Comparison of ENCODE assay signal across 11 mouse cellular contexts in the genomic region with DNA sequence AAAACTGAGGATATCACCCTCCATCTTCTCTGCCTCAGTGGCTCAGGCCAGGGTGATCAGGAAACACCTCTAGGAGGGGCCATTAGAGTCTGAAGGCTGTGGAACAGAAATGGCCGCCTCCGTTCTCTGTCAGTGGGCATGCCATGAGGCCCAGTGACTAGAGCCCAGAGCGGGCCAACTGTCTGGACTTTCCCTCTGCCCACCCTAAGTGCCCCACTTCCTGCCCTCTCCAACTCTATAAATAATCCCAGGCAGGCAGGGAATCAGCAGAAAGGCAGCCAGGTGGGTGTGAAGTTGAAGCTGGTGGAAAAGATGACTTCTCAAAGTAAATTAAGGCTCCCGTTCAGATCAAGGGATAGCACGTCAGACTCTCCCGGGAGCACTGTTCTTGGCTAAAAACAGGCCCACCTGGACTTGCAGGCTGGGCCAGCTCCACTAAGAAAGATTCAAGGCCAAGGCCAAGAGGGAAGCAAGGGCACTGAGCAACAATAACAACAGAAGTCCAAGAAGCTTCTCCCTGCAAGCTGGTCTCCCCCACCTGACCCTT. TPM values are rescaled to one million over a fixed set of nuclear protein-coding genes. Genes with fewer than 3 reads are reported as not detected.
A peak's percentile ranks its signal among the peaks of the same experiment; 100 is the strongest.
DNase-seq lines count a peak whose midpoint lies in the region; ATAC-seq and TF ChIP-seq lines count a peak whose summit lies in the region.
"Had no signal": no experiment of that assay in that cellular context is flagged by ENCODE, and none has a peak within 500 bp of the region (broad histone marks: within the 10 kb centered on the region; RNA-seq: fewer than 3 reads in every experiment).

No protein-coding gene starts in this region.

- H3K4me3 ChIP-seq in midbrain, embryonic 11.5 days (ENCODE audit: low read depth, low read length) = no peak overlapping the region
- no peak overlapping the region for H3K4me3 ChIP-seq in midbrain, embryonic 10.5 days
- peak overlapping the region; percentile 89; the same call in 1 of the 2 replicates for H3K4me3 ChIP-seq in intestine, postnatal 0 days (ENCODE audit: low read depth, low read length)
- no peak overlapping the region for H3K4me3 ChIP-seq in stomach, postnatal 0 days (ENCODE audit: low read depth, low read length)

- TF ChIP-seq CTCF in intestine, postnatal 0 days (IDR thresholded peaks at IDR 0.05; ENCODE audit: low read depth) = no peak
- no peak for TF ChIP-seq CTCF in stomach, postnatal 0 days (IDR thresholded peaks at IDR 0.05; ENCODE audit: low read depth)

- peaks cover 6% of the 10 kb centered on the region for H3K4me1 ChIP-seq in midbrain, embryonic 11.5 days (ENCODE audit: control insufficient read depth, insufficient read depth, low read length)
- H3K4me1 ChIP-seq in midbrain, embryonic 10.5 days = peaks cover 16% of the 10 kb centered on the region
- H3K4me1 ChIP-seq in intestine, postnatal 0 days (replicated peaks; ENCODE audit: control insufficient read depth, insufficient read depth, low read length) = peaks cover 26% of the 10 kb centered on the region
- peaks cover 10% of the 10 kb centered on the region for H3K4me1 ChIP-seq in stomach, postnatal 0 days (replicated peaks; ENCODE audit: control insufficient read depth, insufficient read depth)

- ATAC-seq in midbrain, embryonic 11.5 days (ENCODE audit: low FRiP score) = no peak
- no peak for ATAC-seq in intestine, postnatal 0 days
- no peak for ATAC-seq in stomach, postnatal 0 days (ENCODE audit: low FRiP score, low TSS enrichment)

- H3K9ac ChIP-seq in midbrain, embryonic 11.5 days (ENCODE audit: low read length) = no peak overlapping the region
- 0 out of 2 replicates have a peak overlapping the region, but pooled peaks have one; percentile 12 for H3K9ac ChIP-seq in intestine, postnatal 0 days (ENCODE audit: low read depth, low read length)
- H3K9ac ChIP-seq in stomach, postnatal 0 days (ENCODE audit: low read length) = peak overlapping the region; percentile 27

- H3K4me2 ChIP-seq in midbrain, embryonic 11.5 days = no peak overlapping the region
- H3K4me2 ChIP-seq in intestine, postnatal 0 days (replicated peaks; ENCODE audit: low read depth) = peak overlapping the region; percentile 94
- 0 out of 2 replicates have a peak overlapping the region, but pooled peaks have one; percentile 29 for H3K4me2 ChIP-seq in stomach, postnatal 0 days (replicated peaks; ENCODE audit: low read depth)

- TF ChIP-seq EP300 in stomach, postnatal 0 days (optimal IDR thresholded peaks at IDR 0.05) = no peak

- no peak overlapping the region for H3K27ac ChIP-seq in midbrain, embryonic 11.5 days (ENCODE audit: low read depth, low read length)
- H3K27ac ChIP-seq in midbrain, embryonic 10.5 days (replicated peaks) = no peak overlapping the region
- no peak overlapping the region for H3K27ac ChIP-seq in intestine, postnatal 0 days (ENCODE audit: low read depth, low read length)
- no peak overlapping the region for H3K27ac ChIP-seq in stomach, postnatal 0 days (replicated peaks)

- H3K36me3 ChIP-seq in midbrain, embryonic 11.5 days (ENCODE audit: control insufficient read depth, insufficient read depth, low read length) = no peaks in the 10 kb centered on the region
- H3K36me3 ChIP-seq in midbrain, embryonic 10.5 days = no peaks in the 10 kb centered on the region
- 0 out of 2 replicates have a peak, but pooled peaks cover 7% of the 10 kb centered on the region for H3K36me3 ChIP-seq in intestine, postnatal 0 days (ENCODE audit: control insufficient read depth, insufficient read depth)
- H3K36me3 ChIP-seq in stomach, postnatal 0 days (ENCODE audit: control insufficient read depth, insufficient read depth, low read length) = no peaks in the 10 kb centered on the region

- H3K27me3 ChIP-seq in midbrain, embryonic 11.5 days (ENCODE audit: control insufficient read depth, insufficient read depth, low read length) = no peaks in the 10 kb centered on the region; the same call in 1 of the 2 replicates
- peaks cover 57% of the 10 kb centered on the region for H3K27me3 ChIP-seq in midbrain, embryonic 10.5 days (ENCODE audit: low read depth, poor library complexity, severe bottlenecking)
- H3K27me3 ChIP-seq in intestine, postnatal 0 days (replicated peaks; ENCODE audit: control insufficient read depth, insufficient read depth, low read length) = no peaks in the 10 kb centered on the region
- H3K27me3 ChIP-seq in stomach, postnatal 0 days (ENCODE audit: control insufficient read depth, insufficient read depth, low read length) = no peaks in the 10 kb centered on the region

- H3K9me3 ChIP-seq in midbrain, embryonic 11.5 days (ENCODE audit: control insufficient read depth, low read length) = no peaks in the 10 kb centered on the region
- no peaks in the 10 kb centered on the region for H3K9me3 ChIP-seq in midbrain, embryonic 10.5 days (replicated peaks)
- no peaks in the 10 kb centered on the region for H3K9me3 ChIP-seq in intestine, postnatal 0 days (ENCODE audit: control insufficient read depth)
- no peaks in the 10 kb centered on the region for H3K9me3 ChIP-seq in stomach, postnatal 0 days (ENCODE audit: control insufficient read depth, low read length)

- WGBS in midbrain, embryonic 11.5 days = 84% methylated on average over 6 of the region's 6 CpGs
- 92% methylated on average over 6 of the region's 6 CpGs for WGBS in midbrain, embryonic 10.5 days
- 77% methylated on average over 6 of the region's 6 CpGs for WGBS in intestine, postnatal 0 days
- 78% methylated on average over 6 of the region's 6 CpGs for whole genome bisulfite sequencing in stomach, postnatal 0 days

- peak; percentile 57 to 61 for DNase-seq in heart, adult 18-20 months
- no peak for DNase-seq in heart, adult 9 months (ENCODE audit: low spot score in 2 of 2)
- peak; percentile 80 for DNase-seq in midbrain, embryonic 11.5 days (ENCODE audit: low spot score, missing footprints)
- DNase-seq in midbrain, embryonic 10.5 days (ENCODE audit: low spot score) = no peak
- no peak for DNase-seq in stomach, postnatal 0 days (ENCODE audit: low spot score)
- DNase-seq in layer of hippocampus, adult 9-10 months (ENCODE audit: low spot score) = no peak
- no peak for DNase-seq in left cerebral cortex, adult 8-10 months (ENCODE audit: low spot score in 2 of 2)
- DNase-seq: cerebellum, postnatal 25 days; gastrocnemius, postnatal 10 days had no signal

RNA-seq across cellular contexts. Expression of gene Rab11fip5, which starts 2.5 kb away (rescaled TPM):
- total RNA-seq in heart, adult 18-20 months (2021) = 10 to 100 TPM; 56.3 to 75.5 TPM
- polyA plus RNA-seq in midbrain, embryonic 11.5 days (2014; fragmentation: Nextera tagmentation; extraction: Ambion mirVana) = 4.2 and 4.7 TPM in 2 replicates
- polyA plus RNA-seq in midbrain, embryonic 10.5 days (2016; fragmentation: Nextera tagmentation; extraction: Ambion mirVana) = 4.2 and 6.4 TPM in 2 replicates
- 30.5 and 35.8 TPM in 2 replicates for polyA plus RNA-seq in intestine, postnatal 0 days (2015; fragmentation: Nextera tagmentation; extraction: Ambion mirVana)
- polyA plus RNA-seq in stomach, postnatal 0 days (2015; fragmentation: Nextera tagmentation; extraction: Ambion mirVana) = 7.6 and 8.3 TPM in 2 replicates
- total RNA-seq in left cerebral cortex, adult 8-10 months (2022) = 10 to 100 TPM; 76.8 to 87.2 (median 83.1) TPM

RNA-seq across cellular contexts. Expression of gene Sfxn5, which starts 38.7 kb away (rescaled TPM):
- 1 to 10 TPM; 2.8 to 5.7 TPM for total RNA-seq in heart, adult 18-20 months (2021)
- 5.7 and 6.2 TPM in 2 replicates for polyA plus RNA-seq in midbrain, embryonic 11.5 days (2014; fragmentation: Nextera tagmentation; extraction: Ambion mirVana)
- polyA plus RNA-seq in midbrain, embryonic 10.5 days (2016; fragmentation: Nextera tagmentation; extraction: Ambion mirVana) = 8.7 and 10.5 TPM in 2 replicates
- polyA plus RNA-seq in intestine, postnatal 0 days (2015; fragmentation: Nextera tagmentation; extraction: Ambion mirVana) = 3.2 and 3.4 TPM in 2 replicates
- 8.4 and 8.9 TPM in 2 replicates for polyA plus RNA-seq in stomach, postnatal 0 days (2015; fragmentation: Nextera tagmentation; extraction: Ambion mirVana)
- total RNA-seq in left cerebral cortex, adult 8-10 months (2022) = 100 to 1,000 TPM; 177 to 201 (median 188) TPM

RNA-seq across cellular contexts. Expression of gene Noto, which starts 51.8 kb away (rescaled TPM):
- total RNA-seq in heart, adult 18-20 months (2021) = not detected
- polyA plus RNA-seq in midbrain, embryonic 11.5 days (2014; fragmentation: Nextera tagmentation; extraction: Ambion mirVana) = not detected in 2 replicates
- not detected in 2 replicates for polyA plus RNA-seq in midbrain, embryonic 10.5 days (2016; fragmentation: Nextera tagmentation; extraction: Ambion mirVana)
- not detected in 2 replicates for polyA plus RNA-seq in intestine, postnatal 0 days (2015; fragmentation: Nextera tagmentation; extraction: Ambion mirVana)
- not detected in 2 replicates for polyA plus RNA-seq in stomach, postnatal 0 days (2015; fragmentation: Nextera tagmentation; extraction: Ambion mirVana)
- total RNA-seq in left cerebral cortex, adult 8-10 months (2022) = not detected
- total RNA-seq: CH12.LX; gastrocnemius, postnatal 10 days had no signal

RNA-seq across cellular contexts. Expression of gene Smyd5, which starts 59.9 kb away (rescaled TPM):
- total RNA-seq in heart, adult 18-20 months (2021) = 10 to 100 TPM; 11.5 to 13.1 TPM
- polyA plus RNA-seq in midbrain, embryonic 11.5 days (2014; fragmentation: Nextera tagmentation; extraction: Ambion mirVana) = 52.1 and 52.6 TPM in 2 replicates
- 75.6 and 83.9 TPM in 2 replicates for polyA plus RNA-seq in midbrain, embryonic 10.5 days (2016; fragmentation: Nextera tagmentation; extraction: Ambion mirVana)
- polyA plus RNA-seq in intestine, postnatal 0 days (2015; fragmentation: Nextera tagmentation; extraction: Ambion mirVana) = 10.1 and 10.9 TPM in 2 replicates
- polyA plus RNA-seq in stomach, postnatal 0 days (2015; fragmentation: Nextera tagmentation; extraction: Ambion mirVana) = 14.1 and 14.7 TPM in 2 replicates
- 10 to 100 TPM; 53.0 to 58.7 (median 54.3) TPM for total RNA-seq in left cerebral cortex, adult 8-10 months (2022)

Comparison
In these comparisons a context has a peak if more than half of its experiments do, and no peak if none do; other contexts are left out.
1. DNase-seq: peak in heart, adult 18-20 months (2 of 2) and midbrain, embryonic 11.5 days (single experiment); none in heart, adult 9 months (0 of 2), midbrain, embryonic 10.5 days (single experiment), stomach, postnatal 0 days (single experiment), layer of hippocampus, adult 9-10 months (single experiment) and left cerebral cortex, adult 8-10 months (0 of 2).